ENCODE assay signal across 14 mouse cellular contexts in the genomic region with DNA sequence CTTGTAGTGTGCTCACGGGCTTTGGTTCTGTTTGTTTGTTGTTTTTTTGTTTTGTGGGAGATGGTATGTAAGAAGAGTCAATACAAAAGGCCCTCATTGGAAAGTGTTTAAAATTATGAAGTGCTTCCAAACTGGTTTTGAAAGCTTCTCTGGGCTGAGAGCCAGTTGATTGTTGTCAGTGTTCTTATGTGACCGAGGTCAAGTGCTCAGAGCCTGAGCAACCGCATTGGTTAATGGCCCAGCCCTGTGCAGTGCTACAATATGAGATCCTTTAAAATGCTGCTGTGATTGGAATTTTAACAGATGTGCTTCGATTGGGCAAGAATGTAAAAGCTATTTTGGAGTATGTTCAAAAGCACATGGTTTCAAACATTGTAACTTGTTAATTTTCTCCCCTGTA.
DNase-seq lines count a peak whose midpoint lies in the region; ATAC-seq and TF ChIP-seq lines count a peak whose summit lies in the region.
"Had no signal": no experiment of that assay in that cellular context is flagged by ENCODE, and none has a peak within 500 bp of the region (broad histone marks: within the 10 kb centered on the region; RNA-seq: fewer than 3 reads in every experiment).

No protein-coding gene starts in this region.

- TF ChIP-seq CTCF in brain, embryonic 14.5 days (IDR thresholded peaks at IDR 0.05; ENCODE audit: borderline replicate concordance, extremely low read depth, insufficient read depth, insufficient read length): no peak

- no peak overlapping the region for H3K4me3 ChIP-seq in embryonic facial prominence, embryonic 14.5 days (ENCODE audit: low read depth, low read length)
- no peak overlapping the region for H3K4me3 ChIP-seq in embryonic facial prominence, embryonic 10.5 days
- H3K4me3 ChIP-seq in limb, embryonic 14.5 days (replicated peaks; ENCODE audit: low read length): no peak overlapping the region
- H3K4me3 ChIP-seq in limb, embryonic 10.5 days: no peak overlapping the region
- H3K4me3 ChIP-seq: hindbrain, embryonic 10.5 days; limb, embryonic 13.5 days; midbrain, embryonic 13.5 days; neural tube, embryonic 13.5 days had no signal

- no peaks in the 10 kb centered on the region for H3K27me3 ChIP-seq in embryonic facial prominence, embryonic 14.5 days (replicated peaks; ENCODE audit: control insufficient read depth, insufficient read depth, low read length)
- no peaks in the 10 kb centered on the region for H3K27me3 ChIP-seq in embryonic facial prominence, embryonic 10.5 days (replicated peaks; ENCODE audit: low read depth, poor library complexity, severe bottlenecking)
- no peaks in the 10 kb centered on the region for H3K27me3 ChIP-seq in limb, embryonic 14.5 days (ENCODE audit: control insufficient read depth, insufficient read depth, low read length)
- H3K27me3 ChIP-seq in limb, embryonic 10.5 days (ENCODE audit: low read depth, poor library complexity, severe bottlenecking): no peaks in the 10 kb centered on the region
- H3K27me3 ChIP-seq: limb, embryonic 13.5 days; neural tube, embryonic 13.5 days had no signal

- 0 out of 2 replicates have a peak, but pooled peaks cover 11% of the 10 kb centered on the region for H3K4me1 ChIP-seq in embryonic facial prominence, embryonic 14.5 days (ENCODE audit: control insufficient read depth, insufficient read depth, low read length)
- H3K4me1 ChIP-seq in embryonic facial prominence, embryonic 10.5 days: peaks cover 3% of the 10 kb centered on the region
- H3K4me1 ChIP-seq in limb, embryonic 14.5 days (ENCODE audit: control insufficient read depth, insufficient read depth, low read length): peaks cover 4% of the 10 kb centered on the region
- peaks cover 20% of the 10 kb centered on the region for H3K4me1 ChIP-seq in limb, embryonic 10.5 days
- H3K4me1 ChIP-seq: hindbrain, embryonic 10.5 days had no signal

- H3K36me3 ChIP-seq in embryonic facial prominence, embryonic 14.5 days (ENCODE audit: control insufficient read depth, insufficient read depth, low read length): no peaks in the 10 kb centered on the region
- H3K36me3 ChIP-seq in embryonic facial prominence, embryonic 10.5 days (replicated peaks): no peaks in the 10 kb centered on the region
- H3K36me3 ChIP-seq in limb, embryonic 14.5 days (ENCODE audit: control insufficient read depth, insufficient read depth, low read length): no peaks in the 10 kb centered on the region
- no peaks in the 10 kb centered on the region for H3K36me3 ChIP-seq in limb, embryonic 10.5 days
- H3K36me3 ChIP-seq: hindbrain, embryonic 10.5 days; limb, embryonic 13.5 days; midbrain, embryonic 13.5 days; neural tube, embryonic 13.5 days had no signal

- ATAC-seq in embryonic facial prominence, embryonic 14.5 days (ENCODE audit: low read depth): no peak
- ATAC-seq in limb, embryonic 14.5 days (ENCODE audit: low FRiP score, low read depth): no peak
- ATAC-seq in megakaryocyte-erythroid progenitor cell, adult 5-6 weeks (replicated peaks; ENCODE audit: low FRiP score, low TSS enrichment, poor library complexity, severe bottlenecking): no peak
- ATAC-seq: forebrain, embryonic 16.5 days; midbrain, embryonic 13.5 days had no signal

- no peaks in the 10 kb centered on the region for H3K9me3 ChIP-seq in embryonic facial prominence, embryonic 14.5 days (ENCODE audit: control insufficient read depth, low read length)
- H3K9me3 ChIP-seq in embryonic facial prominence, embryonic 10.5 days: no peaks in the 10 kb centered on the region
- no peaks in the 10 kb centered on the region for H3K9me3 ChIP-seq in limb, embryonic 14.5 days (ENCODE audit: control insufficient read depth, low read length)
- no peaks in the 10 kb centered on the region for H3K9me3 ChIP-seq in limb, embryonic 10.5 days (replicated peaks)
- H3K9me3 ChIP-seq: hindbrain, embryonic 10.5 days; limb, embryonic 13.5 days; midbrain, embryonic 13.5 days; neural tube, embryonic 13.5 days had no signal

- no peak overlapping the region for H3K27ac ChIP-seq in embryonic facial prominence, embryonic 14.5 days (replicated peaks; ENCODE audit: low read depth, low read length)
- H3K27ac ChIP-seq in embryonic facial prominence, embryonic 10.5 days (replicated peaks): no peak overlapping the region
- H3K27ac ChIP-seq in limb, embryonic 14.5 days (replicated peaks; ENCODE audit: low read depth, low read length): no peak overlapping the region
- H3K27ac ChIP-seq in limb, embryonic 10.5 days: no peak overlapping the region
- H3K27ac ChIP-seq: hindbrain, embryonic 10.5 days; limb, embryonic 13.5 days; midbrain, embryonic 13.5 days; neural tube, embryonic 13.5 days had no signal

- no peak for TF ChIP-seq POLR2A in limb, embryonic 14.5 days (IDR thresholded peaks at IDR 0.05; ENCODE audit: borderline replicate concordance, extremely low read depth, insufficient read depth, insufficient read length)
- TF ChIP-seq POLR2A in brain, embryonic 14.5 days (IDR thresholded peaks at IDR 0.05; ENCODE audit: borderline replicate concordance, extremely low read depth, insufficient read depth, insufficient read length, poor library complexity, severe bottlenecking): no peak

- WGBS in embryonic facial prominence, embryonic 14.5 days: 40% methylated on average over 4 of the region's 4 CpGs
- 77% methylated on average over 4 of the region's 4 CpGs for WGBS in embryonic facial prominence, embryonic 10.5 days
- 28% methylated on average over 4 of the region's 4 CpGs for WGBS in limb, embryonic 14.5 days
- WGBS in limb, embryonic 10.5 days: 82% methylated on average over 4 of the region's 4 CpGs

- peak; percentile 74 for DNase-seq in embryonic facial prominence, embryonic 14.5 days (ENCODE audit: low spot score)
- DNase-seq in embryonic facial prominence, embryonic 10.5 days (ENCODE audit: low spot score): no peak
- peak; percentile 52 for DNase-seq in limb, embryonic 14.5 days (ENCODE audit: low spot score)
- no peak for DNase-seq in limb, embryonic 10.5 days (ENCODE audit: low spot score)
- DNase-seq in brain, embryonic 14.5 days (ENCODE audit: low read depth): peak; percentile 47
- DNase-seq in lung, postnatal 25 days (ENCODE audit: low spot score): peak; percentile 61
- DNase-seq in cerebellum, adult 11-12 months: no peak
- DNase-seq: cerebellum, adult 9-10 months had no signal

- H3K4me2 ChIP-seq in embryonic facial prominence, embryonic 14.5 days (ENCODE audit: low read depth, low read length): no peak overlapping the region
- no peak overlapping the region for H3K4me2 ChIP-seq in limb, embryonic 14.5 days (replicated peaks; ENCODE audit: low read depth, low read length, severe bottlenecking)
- H3K4me2 ChIP-seq: limb, embryonic 13.5 days; midbrain, embryonic 13.5 days; neural tube, embryonic 13.5 days had no signal

- no peak overlapping the region for H3K9ac ChIP-seq in embryonic facial prominence, embryonic 14.5 days (ENCODE audit: low read depth, low read length)
- no peak overlapping the region for H3K9ac ChIP-seq in limb, embryonic 14.5 days (ENCODE audit: low read depth, low read length, severe bottlenecking)
- H3K9ac ChIP-seq: limb, embryonic 13.5 days; midbrain, embryonic 13.5 days; neural tube, embryonic 13.5 days had no signal

Comparison
In these comparisons a context has a peak if more than half of its experiments do, and no peak if none do; other contexts are left out.
1. DNase-seq: peak in embryonic facial prominence, embryonic 14.5 days (single experiment), limb, embryonic 14.5 days (single experiment), brain, embryonic 14.5 days (single experiment) and lung, postnatal 25 days (single experiment); none in embryonic facial prominence, embryonic 10.5 days (single experiment), limb, embryonic 10.5 days (single experiment) and cerebellum, adult 11-12 months (single experiment).